Mouse (Mus musculus) heart, adult 18-20 months (tissue): ENCODE measurements around the gene Dock4. TPM values are rescaled to one million over a fixed set of nuclear protein-coding genes. Genes with fewer than 3 reads are reported as not detected.

Experiments
- DNase-seq, 2 experiments: peaks; one replicate each; pipeline ENCODE4 v3.0.0; 2021 to 2022; ENCODE audit warnings: mixed read lengths in 1 of 2
- long read RNA-seq, 2 experiments: library from polyadenylated mRNA; stranded (forward); transcript quantifications; one replicate each; pipeline ENCODE4 v2.0.0; 2021
- total RNA-seq, 2 experiments: library from RNA; stranded (reverse); gene quantifications; 2 replicates each; pipeline ENCODE4 v1.2.3; 2021

Gene Dock4
- 10 to 100 TPM; 11.9 to 13.9 TPM for total RNA-seq
- long read RNA-seq, experiment 1, partial matches to known transcripts, result 0 of 2 reads
- long read RNA-seq, experiment 1, other reads (novel, unspliced or antisense), result 2 of 2 reads
- long read RNA-seq, experiment 2, partial matches to known transcripts, result 1 of 1 reads
- long read RNA-seq, experiment 2, other reads (novel, unspliced or antisense), result 0 of 1 reads

DNA sequence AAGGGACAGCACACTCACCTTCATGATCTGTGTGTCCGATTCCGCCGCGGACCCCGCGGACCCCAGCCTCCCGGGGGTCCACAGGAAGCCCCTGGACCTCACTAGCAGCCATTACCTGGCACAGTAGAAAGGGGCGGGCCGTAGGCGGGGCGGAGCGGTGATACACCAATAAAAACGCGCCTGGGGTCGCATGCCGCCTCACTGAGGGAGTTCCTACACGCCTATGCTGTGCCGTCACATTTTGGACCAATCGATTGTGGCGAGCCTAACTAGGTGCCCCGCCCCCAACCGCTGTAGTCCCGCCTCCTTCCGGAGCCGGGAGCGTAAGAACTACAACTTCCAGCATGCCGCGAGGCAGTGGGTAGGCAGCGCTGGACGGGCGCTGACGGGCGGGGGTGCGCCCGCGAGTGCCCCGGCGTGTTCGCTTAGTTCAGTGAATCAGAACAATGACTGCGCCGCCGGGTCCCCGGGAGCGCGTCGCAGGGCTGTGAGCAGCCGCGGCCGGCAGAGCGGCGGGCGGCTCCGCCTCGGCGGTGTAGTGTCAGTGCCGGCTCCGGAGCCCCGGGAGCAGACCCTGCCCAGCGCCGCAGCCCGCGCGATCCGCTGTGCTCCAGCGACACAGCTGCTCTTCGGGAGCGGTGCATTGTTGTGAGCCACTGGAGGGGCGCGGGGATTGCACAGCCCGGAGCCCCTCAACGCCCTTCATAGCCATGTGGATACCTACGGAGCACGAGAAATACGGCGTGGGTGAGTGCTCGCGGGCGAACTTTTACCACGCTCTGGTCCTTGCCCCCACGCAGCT is at the start of gene Dock4, which contains the start of gene Zfp277:
Gene Dock4, plus strand, starts transcription at position 305 of the 802 bp plus-strand sequence.
Gene Zfp277, minus strand, starts transcription at position 255 of the 802 bp plus-strand sequence.
- peak; percentile 99 to 100 for DNase-seq

DNA sequence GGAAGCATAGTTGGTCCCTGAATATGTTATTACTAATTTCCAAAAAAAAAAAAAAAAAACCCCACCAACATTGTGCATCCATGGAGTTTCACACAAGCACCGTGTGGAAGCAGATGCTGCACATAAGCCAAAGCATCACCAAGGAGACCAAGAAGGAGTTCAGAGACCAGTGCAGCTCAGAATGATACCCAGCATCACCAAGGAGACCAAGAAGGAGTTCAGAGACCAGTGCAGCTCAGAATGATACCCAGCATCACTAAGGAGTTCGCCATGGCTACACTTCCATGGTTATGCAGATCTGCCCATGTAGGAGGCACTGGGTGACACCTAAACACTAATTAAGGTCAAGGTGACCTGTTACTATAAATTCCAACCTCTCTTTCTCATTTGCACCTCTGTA is 46.8 kb upstream of the Dock4 start:
- DNase-seq, result no peak

DNA sequence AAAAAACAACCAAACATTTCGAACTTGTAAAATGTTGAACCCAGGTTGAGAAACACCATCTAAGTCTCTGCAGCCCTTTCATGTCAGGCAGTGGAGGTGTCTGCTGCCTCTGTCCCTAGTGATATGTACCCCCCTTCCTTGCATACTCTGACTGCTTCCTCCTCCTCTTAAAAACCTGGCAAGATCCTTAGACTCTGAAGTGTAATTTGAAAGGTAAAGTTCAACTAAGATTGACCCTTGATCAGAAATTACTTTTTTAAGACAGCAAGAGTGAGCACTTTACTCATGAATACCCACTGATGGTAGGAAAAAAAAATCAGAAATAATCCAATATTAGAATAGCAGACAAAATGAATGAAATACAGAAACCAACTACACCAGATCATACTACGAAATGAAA is 46.4 kb upstream of the Dock4 start:
- DNase-seq, result no peak

DNA sequence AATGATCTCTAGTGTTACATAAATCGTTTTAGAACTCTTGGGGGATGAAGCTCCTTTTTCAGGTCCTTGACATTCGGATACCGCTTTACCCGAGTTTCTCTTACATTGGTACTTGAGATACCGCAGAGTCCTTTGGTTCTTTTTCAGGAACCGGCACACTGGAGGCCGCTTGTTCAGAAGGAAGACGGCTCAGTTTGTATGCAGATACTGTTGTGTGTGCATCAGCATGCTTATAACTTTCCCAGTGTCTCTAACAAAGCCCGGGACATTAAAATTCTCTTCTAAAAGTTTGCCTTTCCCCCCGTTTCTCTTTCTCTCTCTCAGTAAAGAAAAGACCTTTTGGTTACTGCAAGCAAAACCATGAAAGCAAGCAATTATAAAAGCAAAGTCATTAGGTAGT is 45.9 kb upstream of the Dock4 start:
- DNase-seq, result no peak

DNA sequence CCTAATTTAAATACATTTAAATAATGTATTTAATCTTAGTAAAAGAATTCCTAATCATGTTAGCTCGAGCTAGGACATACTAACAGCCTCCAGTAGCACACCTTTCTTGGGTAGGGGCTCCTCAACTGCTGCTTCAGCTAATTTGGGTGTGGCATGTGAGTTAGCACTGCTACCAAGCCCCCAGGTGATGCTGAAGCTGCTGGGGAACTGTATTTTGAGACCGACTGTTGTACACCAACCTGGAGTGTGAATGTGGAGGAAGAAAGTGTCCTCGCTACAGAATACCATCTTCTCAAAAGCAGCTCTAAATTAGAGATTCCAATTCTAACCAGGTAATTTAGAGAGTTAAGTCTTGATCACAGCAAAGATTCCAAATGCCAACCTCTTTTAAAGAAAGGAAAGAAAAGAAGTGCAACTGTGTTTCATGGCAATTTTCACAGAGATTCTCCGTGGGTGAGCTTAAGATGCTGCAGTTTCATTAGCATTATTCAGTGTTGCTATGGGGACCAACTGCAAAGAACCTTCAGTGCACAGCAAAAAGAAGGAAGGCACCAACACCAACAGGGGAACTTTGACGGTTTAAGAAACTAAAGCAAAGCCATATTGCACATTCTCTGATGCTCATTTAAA is 31.0 kb upstream of the Dock4 start:
- DNase-seq, result no peak

DNA sequence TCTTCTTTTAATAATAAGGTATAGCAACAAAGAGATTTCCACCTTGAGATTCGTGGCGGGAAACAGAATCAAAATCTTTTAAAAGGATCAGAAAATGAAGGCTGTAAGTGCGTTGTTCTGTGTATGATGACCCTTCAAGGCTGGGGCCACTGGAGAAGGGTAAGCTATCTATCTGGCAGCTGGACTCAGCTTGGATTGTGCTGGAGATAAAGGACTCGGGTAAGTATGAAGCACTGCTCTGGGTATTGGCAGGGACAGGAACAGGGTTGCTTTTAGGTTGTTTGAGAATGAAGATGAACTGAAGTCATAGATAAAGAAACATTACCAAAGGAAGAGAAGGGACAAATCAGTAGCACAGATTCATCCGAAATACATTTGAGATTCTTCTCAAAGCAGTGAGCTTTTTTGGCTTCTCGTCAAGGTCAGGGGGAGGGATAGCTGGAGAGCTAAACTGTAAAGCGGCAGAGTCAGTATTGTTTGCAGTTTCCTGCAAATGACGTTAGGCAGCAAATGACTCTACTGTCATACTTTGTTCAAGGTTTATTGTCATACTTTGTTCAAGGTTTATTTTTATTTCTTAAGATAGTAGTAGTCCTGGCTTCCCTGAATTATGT is 30.3 kb upstream of the Dock4 start:
- no peak for DNase-seq

DNA sequence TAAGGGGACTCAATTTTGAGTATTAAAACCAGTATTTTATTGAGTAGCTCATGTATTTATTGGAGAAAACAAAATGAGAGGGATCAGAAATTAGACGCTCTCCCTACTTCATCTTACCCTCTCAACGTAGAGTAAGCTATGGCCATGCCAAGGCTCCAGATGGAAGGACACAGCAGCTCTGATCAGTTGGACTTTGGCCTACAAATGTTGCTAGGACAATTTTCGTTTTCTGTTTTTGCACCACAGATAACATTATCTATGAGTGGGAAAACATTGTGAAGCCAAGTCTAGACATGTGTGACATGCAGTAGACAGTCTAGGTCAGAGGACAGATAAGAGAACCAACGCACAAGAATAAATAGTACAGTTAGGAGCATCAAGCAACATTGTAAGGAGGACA is 28.5 kb upstream of the Dock4 start:
- peak in 1 of 2 experiments; percentile 50 for DNase-seq

DNA sequence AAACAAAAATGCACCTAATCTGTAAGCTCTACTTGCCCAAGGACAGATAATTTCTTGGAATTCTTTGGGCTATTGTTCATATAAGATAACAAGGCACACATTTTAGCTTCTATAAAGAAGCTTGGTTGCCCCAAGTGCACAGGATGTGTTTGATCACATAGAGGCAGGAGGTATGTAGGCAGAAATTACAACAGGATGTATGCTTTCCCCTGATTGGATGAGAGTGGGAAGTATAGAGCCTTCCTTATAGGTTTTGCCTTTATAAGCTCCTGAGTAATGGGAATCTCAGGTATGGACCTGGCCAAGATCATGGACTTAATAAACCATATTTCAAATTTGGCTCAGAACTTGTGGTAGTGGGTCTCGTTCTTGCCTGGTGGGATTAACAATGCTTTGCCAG is 20.8 kb upstream of the Dock4 start:
- no peak for DNase-seq

DNA sequence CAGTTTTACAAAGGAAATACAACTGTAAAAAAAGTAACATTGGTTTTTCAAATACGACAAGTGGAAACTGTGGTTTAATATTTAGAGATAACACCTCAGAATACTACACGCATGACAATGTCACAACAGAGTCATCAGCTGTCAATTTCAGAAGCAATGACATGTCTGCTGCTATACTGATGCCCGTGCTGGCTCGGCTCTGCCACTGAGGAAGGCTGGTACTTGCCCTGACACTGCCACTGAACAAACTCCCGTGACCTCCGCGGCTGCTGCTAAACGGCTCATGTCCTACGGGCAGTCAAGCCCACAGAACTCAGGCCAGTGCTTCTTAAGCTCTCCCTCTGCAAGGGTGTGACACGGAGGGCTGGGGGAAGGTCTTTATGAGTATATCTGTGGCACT is 18.1 kb upstream of the Dock4 start:
- DNase-seq, result no peak

DNA sequence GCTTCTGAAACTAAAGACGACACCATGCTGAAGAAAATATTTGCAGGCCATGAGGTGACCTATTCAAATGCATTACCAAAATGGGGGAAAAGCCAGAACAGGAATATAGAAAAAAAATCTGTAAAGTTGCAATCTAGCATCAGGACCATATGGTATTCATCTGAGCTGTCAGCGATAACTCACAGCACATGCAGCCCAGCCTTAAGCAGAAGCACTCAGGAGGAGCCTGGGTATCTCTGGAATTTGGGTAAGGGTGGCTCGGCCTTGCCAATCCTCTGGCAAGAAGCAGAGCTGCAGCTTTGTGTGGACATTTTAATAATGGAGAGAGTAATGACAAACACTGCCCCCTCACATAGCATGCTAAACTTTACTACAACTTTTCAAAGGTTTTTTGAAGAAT is 15.8 kb upstream of the Dock4 start:
- DNase-seq, result no peak

DNA sequence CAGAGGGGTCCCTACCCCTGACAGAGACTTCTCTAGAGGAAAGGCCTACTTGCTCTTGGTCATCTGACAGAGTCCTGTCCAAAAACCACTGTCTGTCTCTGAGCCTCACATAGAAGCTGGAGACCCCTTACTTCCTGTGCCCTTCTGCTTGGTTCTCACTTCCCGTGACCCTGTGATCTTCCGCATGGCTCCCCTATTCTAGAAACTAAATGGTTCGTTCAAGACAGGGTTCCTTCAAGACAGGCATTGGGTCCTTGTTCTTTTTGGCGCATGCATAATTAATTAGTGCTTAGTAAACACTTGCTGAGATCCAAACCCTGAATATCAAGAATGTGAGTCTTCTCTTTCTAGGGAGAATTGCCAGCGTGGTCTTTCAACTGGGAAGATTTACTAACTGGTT is 14.7 kb upstream of the Dock4 start:
- no peak for DNase-seq

DNA sequence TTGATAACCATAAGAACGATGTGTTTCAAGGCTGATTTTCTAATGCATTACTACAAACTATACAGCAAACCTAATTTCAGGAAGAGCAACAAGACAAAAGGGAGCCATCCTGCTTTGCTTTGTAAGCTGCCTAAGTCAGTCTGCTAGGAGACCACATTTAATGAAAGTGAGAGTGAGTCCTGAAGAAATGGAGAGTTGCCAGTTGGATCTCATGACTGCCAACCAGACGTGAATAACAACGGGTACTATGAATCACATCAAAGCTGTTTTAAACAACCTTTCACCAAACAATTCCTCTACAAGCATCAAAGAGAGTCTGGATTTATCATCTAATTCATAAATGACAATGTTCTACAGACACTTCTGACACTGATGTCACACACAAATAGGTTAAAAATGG is 11.7 kb upstream of the Dock4 start:
- peak; percentile 27 to 40 for DNase-seq

DNA sequence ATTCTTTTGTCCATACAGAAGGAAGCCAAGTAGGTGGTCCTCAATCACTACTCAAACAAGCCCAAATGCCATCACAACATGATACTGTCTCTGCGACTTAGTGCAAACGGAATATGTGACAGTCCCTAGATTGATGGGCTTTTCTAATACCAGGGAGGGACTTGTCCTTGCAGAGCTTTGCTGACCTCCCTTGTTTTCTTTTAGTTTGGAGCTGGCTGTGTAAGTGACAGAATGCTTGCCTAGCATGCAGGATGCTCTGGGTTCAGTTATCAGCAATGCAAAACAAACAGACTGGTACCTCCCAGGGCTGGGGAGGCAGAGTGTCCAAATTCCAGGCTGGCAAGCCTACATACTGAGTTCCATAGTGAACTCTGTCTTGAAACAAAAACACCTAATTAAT is 7.7 kb upstream of the Dock4 start:
- DNase-seq, result no peak

DNA sequence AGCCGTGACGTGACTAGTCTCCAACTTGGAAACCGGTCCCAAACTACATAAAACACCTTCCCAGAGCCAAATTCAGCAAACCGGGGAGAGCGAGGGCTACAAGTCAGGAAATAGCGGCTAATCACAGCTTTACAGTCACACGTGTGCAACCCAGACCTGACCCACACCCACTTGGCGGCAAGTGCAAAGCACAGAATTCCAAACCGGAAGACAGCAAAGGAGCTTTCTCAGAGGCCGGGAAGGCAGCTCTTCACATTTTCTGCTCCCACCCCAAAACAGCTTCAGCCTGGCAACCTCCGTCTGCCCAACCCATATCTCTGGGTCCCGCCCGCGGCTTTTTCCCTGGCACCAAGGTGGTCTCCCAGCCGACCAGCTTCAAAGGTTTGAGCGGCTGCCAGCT is 546 bp upstream of the Dock4 start:
- peak in 1 of 2 experiments; percentile 76 for DNase-seq

DNA sequence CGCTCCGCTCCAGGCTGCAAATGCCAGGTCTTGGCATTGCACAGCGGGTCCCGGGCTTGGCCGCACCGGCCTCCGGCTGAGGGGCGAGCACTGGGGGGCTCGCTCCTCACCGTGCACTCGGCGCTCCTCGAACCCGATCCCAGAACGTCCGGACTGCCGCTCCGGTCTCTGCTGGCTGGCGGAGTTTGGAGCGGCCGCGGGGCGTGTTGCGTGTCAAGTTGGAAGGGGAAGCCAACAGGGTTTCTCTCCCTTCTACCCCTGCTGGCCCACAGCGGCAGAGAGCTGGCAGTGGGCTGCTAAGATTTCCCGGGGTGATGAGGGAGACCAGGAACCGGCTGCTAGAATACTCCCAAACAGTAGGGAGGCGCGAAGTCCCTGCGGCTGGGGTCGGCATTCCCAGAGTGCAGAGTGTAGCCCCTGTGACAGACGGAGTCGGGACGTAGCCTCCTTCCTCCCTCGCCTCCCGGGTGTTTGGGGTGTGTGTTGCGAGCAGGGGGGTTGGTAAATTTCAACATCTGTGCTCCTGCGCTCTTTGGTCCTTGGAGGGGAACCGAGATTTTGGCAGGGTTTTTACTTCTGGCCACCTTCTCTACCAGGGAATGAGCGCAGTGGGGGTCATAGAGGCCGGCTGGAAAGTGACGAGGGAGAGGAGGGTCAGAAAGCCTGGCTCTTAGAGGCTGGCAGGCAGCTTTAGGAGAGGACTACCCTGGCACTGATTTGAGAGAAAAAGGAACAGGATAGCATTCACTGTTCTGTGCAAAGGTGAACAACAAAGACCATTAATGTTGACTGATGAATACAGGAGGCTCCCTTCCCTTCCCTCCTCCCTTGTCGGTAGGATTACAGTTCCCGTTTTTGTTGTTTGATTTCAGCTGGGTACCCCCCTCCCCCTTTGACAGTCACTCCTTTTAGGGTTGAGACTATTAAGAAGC is 964 bp downstream of the Dock4 start:
- DNase-seq, result peak; percentile 54 to 69

DNA sequence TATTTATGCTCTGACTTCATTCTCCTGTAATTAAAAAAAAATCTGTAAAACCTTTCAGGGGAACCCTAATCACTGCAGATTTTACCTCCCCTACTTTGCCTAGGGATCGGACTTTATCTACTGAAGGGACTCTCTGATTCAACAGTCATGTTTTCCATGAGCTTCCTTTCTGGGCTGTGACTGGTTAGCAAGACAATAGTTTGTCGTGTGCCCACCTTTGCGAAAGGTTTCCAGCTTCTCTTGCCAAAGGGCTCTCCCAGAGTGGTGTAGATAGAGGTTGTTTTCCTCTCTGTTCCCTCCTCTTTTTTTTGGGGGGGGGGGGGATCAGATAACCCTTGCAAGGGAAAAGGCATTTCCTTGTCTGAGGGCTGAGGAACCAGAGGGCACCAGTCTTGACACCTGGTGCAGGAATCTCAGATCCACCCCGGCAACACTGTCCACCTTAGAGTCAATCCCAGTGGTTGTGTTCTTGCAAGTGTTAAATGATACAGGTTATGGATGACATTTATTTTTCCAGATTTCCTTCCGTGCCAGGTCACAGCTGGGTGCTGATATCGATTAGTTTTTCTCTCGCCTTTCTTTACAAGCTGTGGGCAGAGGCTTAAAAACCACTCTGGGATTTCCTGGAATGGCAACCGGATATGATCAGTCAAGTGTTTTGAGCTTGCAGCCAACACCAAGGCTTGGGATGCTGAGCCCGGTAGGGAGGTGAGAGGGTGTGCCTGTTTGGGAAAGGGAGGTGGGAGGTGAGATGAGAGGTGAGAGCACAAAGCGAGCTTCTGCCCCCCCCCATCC is 2.0 kb downstream of the Dock4 start:
- peak in 1 of 2 experiments; percentile 33 for DNase-seq

DNA sequence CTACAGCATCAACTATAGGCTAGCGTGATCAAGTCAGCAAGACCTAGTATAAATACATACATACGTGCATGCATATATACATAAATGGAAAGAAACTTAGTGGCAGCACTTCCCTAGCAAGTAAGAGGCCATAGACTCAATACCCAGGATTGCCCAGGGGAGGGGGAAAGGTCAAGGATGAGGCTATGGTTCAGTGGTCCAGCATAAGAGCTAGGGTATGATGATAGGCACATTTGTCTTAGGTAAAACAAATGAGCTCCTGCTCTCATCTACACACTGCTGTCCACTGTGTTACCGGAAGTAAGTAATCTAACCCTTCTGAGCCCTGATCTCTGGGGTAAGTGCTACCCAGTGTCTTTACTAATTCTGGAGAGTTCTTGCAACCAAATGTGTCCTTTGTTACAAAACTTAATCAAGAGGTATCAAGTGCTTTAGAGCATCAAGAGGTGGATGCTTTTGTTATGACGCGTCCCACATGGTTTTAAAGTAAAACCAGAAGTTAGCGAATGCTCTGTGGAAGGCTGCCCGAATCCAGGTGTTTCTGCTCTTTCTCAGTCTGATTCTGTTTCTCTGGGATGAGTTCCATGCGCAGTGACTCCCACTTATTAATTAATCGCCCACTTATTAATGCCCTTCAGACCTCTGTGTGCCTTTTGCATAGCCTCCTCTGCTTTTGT is 3.5 kb downstream of the Dock4 start:
- no peak for DNase-seq

DNA sequence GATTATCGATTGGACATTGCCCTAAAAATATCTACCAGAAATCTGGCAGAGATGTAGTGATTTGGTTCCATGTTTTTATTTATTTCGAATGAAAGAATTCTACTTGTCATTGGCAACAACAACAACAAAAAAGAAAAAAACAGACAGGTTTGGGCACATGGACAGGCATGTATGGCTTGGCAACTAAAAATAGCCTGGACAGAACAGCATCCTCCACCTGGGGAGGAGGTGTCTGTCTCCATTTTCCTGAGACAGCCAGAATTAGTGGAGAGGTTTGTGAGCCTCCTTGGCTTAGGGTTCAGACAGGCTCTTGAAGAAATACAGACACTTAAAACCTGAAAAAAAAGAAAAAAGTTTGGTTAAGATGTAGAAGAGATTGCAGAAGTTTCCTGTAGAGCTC is 10.8 kb downstream of the Dock4 start:
- no peak for DNase-seq

DNA sequence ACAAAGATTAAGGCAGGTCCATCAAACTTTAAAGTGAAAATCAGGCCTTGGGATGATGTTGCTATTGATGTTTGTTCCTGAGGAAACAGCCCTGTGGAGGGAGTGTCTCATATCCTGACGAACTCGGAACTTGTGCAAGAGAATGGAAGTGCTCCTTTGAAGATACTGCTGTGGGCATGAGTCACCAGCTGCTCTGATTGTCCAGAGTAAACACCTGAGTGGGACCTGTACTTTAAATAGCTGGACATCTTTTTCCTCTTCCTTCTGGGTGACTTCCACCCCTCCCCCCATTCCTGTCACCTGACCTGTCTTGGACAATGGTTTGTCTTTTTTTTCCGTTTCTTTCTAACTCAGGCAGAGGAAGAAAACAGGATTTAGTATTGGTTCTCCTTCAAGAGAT is 13.2 kb downstream of the Dock4 start:
- DNase-seq, result peak; percentile 65 to 85

DNA sequence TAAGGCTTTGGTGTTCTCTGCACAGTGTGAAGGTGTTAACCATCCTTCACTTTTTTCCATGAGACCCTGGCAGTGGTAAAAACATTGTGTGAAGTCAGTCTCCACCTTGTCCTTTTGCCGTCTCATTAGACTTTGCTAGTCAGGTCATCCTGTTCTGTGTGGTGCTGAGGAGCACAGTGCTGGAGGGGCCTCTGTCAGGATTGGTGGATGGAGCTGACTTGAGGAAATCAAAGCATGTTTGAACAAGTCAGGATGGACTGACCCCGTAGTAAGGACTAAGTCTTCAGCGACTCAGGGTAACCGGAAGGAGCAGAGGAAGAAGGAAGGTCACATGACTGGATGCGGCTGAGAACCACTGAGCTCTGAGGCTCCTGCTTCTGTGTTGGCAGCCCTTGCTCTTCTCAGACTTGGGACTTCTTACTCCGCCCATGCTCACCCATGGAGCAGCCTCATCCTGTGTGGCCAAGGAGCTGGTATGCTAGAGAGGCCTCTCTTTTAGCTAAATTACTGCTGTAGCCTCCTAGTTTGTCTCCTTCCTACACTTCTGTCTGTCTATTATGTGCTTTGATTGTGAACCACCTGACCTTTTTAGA is 14.0 kb downstream of the Dock4 start:
- DNase-seq, result peak in 1 of 2 experiments; percentile 20
